Mouse (Mus musculus): ENCODE measurements at regions not wholly inside any gene's neighbourhood (a gene's known extent, or its start where the extent isn't known, plus 50 kb on each side); places are given as distances from the start of the nearest gene placed in this dataset.

DNA sequence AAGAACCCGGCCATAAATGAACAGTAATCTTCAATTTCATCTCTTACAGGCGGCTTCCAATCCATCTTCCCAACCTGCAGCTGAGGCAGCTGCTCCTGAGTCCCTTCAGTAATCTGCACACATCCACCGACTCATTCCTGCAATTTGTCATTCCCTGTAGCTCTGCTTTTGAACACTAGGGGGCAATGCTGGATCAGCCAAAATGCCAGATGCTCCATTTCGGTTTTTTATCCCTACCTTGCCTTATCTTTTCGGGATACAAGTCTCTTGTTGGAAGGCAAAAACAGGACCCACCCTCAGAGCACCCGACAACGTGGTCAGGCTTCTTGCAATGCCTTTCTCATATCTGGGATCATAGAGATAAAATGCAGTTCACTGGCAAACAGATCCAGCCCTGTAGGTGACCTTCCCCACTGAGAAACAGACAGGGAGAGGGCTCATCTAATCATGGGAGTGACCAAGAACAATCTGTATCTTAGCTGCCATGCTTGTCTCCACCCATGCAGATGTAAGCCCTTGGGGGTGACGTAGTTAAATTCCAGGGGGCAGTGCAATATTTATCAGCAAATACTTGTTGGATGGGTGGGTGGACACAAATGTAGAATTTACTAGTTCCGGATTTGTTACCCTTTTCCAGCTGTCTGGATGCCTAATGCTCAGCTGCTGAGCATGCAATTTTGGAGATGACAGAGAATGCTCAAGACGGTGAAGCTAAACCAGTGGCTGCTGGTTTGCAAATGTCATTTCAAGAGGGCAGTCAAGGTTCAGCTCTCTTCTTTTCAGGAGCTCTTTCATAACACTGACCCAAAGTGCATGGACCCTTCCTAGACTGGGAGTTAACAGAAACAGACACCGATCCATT is 189.1 kb downstream of the Dad1 start:
- TF ChIP-seq POLR2A (IDR thresholded peaks at IDR 0.05; ENCODE audit: borderline replicate concordance, insufficient read depth, low read length) (no peak), CTCF (IDR thresholded peaks at IDR 0.05; ENCODE audit: borderline replicate concordance, insufficient read depth, low read depth, low read length) (peak; percentile 66)

Measured in cerebellum, adult 2 months (tissue).